Mouse (Mus musculus): ENCODE results near the gene Add2.

The Add2 gene

DNA sequence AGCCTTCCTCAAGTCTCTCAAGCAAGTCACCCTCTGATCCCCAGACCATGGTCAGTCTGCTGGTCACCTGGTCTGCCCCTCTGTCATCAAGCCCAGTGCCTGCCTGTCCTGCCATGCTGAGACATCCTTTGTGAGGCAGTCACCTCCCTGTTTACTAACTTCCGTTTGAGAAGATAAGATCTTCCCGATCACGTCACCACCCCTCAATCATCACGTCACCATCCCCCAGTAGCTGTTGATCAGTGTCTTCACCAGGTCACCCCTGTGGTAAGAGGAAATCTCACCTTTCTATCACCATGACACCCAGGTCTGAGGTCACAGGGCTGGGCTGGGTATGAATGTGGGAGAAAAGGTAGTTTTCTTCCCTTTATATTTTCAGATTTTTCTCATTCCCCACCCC, 120.0 kb downstream of the Add2 start:
- no peak for DNase-seq

DNA sequence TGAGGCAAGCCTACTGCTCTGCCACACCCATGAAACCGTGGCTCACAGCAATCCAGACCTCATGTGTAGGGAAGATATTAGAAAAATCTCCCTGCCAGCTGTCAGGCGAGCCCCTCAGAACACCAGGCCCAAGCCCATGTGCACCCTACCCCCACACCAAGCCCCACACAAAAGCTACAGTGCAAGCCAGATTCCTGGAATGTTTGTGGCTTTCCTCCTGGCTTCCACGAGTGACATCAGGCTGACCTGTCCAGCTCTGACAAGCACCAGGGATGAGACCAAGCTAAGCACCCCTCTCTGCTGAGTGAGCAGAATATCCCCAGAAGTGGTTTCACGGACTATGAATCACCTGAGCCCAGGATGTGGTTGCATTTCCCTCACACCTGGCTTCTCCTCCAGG, 120.5 kb downstream of the Add2 start:
- DNase-seq: no peak

DNA sequence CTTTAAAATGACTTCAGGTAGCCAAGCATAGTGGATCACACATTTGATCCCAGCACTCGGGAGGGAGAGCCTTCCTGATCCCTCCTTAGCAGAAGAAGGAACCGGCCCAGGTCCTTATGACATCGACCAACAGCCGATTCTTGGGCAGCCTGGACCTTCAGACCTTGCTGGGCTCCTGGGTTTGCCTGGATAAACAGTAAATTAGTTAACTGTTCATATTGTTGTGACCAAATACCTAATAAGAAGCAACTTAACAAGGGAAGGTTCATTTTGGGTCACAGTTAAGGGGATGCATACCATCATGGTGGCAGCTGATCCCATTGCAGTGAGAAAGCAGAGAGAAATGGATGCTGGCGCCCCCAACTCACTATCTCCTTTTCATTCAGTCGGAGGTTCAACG, 124.2 kb downstream of the Add2 start:
- DNase-seq: no peak

DNA sequence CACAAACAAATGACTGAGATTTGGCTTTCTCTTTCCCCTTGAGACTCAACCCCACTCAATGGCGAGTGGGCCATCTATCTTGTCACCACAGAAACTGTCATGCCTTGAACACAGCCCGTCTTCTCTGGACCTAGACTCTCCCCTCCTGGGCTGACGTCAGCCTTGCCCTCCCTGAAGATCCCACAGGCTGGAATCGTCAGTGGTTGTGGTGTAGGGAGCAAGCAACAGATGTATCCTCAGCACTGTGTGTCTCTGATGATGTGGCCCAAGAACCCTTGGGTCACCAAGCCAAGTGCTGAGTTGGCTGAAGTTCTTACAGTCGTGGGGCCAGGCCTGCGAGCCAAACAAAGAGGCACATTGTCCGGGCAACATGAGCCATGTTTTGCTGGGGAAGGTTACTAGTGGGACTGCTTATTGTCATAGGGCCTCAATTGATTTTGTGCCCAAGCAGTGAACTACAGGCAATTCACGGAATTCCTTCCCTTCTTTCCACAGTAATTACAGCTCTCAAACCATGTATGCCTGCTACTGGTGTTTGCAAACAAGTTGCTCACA, 125.0 kb downstream of the Add2 start:
- DNase-seq: no peak

DNA sequence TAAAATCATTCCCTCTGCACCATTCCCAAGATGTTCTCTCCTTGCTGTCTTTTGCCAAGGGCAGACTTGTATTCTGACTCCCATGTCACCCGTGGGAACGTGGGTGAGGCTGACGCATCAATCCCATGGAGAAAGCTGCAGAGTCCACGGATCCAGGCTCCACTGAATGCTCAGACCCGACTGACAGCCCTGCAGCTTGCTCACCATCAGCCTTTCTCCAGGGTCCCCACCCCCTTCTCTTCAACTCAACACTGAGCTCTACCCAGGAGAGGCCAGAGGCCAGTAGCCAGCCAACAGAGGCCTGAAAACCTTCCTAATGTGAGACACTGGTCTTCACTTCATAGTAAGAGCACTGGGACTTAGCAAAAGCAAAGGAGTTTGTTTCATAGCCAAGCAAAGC, 125.5 kb downstream of the Add2 start:
- no peak for DNase-seq

DNA sequence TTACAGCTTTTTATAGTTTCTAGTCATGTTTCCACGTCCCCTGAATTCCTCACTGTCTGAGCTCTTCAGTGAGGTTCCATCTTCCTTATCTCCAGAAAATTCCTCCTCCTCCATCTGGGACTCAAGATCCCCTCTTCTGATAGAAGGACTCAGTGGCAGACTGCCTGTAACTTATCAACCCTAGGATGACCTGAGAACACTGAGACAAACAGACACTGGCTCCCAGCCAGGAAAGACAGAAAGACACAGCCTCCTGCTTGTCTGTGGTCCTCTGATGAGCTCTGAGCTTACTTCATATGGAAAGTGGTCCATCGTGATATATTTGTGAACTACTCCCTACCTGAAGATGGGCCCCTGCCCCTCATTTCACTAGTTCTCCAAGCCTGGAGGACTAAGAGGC, 126.0 kb downstream of the Add2 start:
- DNase-seq: no peak

DNA sequence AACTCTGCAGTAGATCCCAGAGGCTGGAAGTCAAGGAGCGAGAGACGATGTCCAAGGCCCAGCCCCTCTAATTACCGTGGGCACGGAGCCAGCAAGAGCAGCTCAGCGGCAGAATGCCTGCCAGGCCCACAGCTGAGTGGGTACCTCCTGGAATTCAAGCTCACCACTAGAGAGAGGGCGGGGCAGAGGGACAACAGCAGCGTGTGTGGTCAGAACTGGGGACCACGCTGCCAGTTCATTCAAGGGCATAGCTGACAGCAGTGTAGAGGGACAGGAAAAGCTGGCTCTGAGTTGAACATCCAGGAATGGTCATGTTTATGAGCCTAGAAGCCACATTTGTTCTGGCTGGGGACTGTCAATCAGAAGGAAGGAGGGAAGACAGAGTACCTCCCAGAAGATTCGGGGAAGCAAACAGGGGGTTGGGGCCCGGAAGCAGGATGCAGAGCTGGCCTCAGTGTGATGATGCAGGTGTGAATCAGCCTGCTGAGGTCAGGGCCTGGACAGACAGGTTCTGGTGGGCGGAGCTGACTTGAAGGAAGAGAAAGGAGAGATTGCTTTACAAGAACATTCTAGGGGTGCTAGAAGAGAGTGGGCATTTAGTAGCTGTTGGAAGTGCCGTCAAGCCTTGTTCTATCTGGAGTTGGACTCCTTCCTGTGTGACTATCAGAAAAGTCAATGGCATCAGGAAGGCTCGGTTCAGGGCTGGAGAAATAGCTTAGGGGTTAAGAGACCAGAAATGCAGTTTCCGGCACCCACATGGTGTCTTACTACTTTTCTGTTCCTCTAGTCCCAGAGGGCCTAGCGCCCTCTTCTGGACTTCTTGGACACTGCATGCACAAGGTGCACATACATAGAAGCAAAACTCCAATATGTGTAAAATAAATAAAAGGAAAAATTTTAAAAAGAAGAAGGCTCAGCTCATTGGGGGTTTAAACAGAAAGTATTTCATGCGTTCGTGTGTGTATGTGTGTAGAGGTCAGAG, 129.1 kb downstream of the Add2 start:
- no peak for DNase-seq

DNA sequence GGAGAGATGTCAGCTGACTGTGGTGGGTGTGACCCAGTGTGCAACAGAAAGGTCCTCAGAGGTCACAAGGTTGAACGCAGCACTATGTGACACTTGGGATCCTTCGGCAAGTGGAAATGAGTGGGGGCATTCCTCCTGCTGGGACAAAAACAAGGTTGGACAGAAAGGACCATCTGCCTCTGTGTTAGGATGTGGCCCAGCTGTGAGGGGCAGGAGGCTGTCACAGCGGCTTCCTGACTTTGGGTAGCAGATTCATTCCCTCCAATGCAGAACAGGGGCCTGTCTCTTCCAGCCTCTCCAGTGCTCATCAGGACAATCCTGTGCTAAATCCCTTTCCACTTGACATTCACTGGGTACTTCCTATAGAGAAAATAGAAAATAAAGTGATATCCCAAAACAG, 132.4 kb downstream of the Add2 start:
- no peak for DNase-seq

DNA sequence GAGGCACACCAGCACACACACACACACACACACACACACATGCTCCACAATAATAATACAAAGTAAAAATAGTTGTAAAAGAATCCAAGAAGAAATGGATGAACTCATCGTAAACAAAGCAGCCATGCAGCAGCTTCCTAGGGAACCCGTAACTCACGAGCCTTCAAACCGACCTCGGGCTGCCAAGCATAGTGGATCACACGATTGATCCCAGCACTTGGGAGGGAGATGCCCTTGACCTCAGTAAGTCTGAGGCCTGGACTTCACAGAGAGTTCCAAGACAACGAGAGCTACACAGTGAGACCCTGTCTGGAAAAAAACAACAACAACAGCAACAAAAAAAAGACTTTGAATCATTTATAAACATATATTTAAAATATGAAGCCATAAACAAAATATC, 133.1 kb downstream of the Add2 start:
- DNase-seq: no peak

DNA sequence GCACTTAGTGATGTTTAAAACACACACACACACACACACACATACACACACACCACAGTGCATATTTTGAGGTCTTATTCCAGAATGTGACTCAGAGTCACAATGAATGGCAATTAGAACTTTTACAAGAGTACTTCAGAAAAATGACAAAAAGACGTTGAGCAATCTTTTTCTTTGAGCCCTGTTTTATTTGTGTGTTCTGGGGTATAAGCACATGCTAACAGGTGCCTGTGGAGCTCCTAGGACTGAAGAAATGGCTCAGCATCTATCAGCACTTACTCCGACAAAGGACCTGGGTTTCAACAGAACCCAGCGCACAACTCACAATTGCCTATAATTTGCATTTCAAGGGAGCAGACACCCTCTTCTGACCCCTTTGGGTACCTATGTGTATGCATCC, 135.5 kb downstream of the Add2 start:
- DNase-seq: no peak

DNA sequence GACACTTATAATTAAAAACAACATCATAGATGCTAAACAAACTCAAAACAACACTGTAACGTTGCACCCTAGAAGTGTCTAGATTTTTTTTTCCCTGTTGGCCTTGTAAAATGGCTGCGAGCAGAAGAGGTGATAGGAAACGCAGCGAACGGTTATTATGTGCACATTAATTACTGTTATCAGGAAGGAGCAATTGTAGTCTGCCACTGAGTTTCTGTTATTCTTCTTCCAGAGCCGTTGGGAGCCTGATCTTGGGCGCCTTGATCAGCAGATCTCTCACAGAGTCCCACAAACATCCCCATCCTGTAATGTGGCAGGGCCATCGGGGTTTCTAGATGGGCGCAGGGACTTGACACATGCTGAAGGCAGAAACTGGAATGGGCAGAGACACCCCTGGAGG, 137.9 kb downstream of the Add2 start:
- DNase-seq: no peak

DNA sequence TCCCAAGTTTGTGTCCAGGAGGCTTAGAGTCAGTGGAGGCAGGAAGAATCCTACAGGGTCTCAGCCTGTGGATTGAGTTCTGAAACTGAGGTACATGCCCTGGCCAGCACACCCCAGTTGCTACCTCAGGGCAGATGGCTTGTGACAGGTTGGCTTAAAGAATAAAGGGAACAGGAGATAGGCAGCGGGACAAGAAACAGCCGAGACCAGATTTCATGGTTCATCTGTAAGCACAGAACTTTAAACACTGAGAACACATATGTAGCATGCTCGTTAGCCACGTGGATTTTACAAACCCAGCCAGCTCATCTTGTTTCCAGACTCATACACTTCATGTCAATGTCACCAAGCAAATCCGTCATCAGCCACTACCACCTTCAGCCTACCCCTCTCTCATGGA, 139.4 kb downstream of the Add2 start:
- no peak for DNase-seq

DNA sequence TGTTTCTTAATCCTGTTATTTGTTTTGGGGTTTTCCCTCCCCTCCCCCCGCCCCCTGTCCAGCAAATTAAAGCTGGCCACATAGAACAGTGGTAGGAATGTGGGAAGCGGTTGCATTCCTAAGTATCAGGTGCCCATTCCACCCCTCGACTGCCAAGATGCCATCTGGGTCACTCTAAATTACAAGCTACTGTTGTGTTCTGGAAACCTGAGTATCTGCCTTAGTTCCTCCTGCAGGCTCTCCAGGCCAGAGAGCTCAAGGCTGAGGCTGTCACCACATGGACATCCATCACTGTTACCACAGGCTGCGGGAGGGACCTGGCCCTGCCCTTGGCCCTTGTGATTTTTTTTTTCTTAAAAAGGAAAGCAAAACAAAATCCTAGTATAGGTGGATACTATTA, 140.7 kb downstream of the Add2 start:
- no peak for DNase-seq
